Mouse (Mus musculus): Measurements from ENCODE around the gene Spns1.

DNA sequence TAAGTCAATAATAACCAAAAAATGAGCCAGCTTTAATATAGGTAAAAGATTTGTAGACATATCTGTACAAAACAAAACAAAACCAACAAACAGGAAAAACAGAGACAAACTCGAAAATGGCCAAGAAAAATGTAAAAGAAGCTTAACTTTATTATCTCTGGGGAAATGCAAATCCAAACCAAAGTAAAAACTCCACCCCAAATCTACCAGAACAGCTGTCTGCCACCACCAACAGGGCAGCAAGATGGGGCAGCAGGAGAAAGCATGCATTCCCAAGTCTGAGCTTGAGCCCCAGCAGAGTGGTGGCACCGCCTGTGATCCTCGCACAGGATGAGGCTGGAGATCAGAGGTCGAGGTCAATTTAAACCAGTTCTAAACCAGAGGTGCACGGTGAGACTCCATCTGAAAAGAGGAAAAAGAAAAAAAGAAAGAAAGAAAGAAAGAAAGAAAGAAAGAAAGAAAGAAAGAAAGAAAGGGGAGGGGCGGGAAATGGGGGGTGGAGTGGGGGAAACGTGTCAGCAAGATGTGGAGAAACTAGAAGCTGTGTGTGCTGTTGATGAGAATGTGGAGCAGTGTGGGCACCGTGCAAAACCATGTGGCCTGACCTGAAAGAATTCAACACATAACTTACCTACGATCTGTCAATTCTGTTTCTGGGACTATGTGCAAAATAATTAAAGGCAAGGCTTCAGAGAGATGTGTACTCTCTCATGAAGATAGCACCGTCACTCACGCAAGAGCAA lies 23.8 kb downstream of the Spns1 start:
- TF ChIP-seq GATA1 (IDR thresholded peaks at IDR 0.05; ENCODE audit: borderline replicate concordance, low read length) (no peak), FLI1 (IDR thresholded peaks at IDR 0.05; ENCODE audit: low read length) (no peak)

Data from megakaryocyte, embryonic 14.5 days (primary cell).